Mouse (Mus musculus) layer of hippocampus, adult 18-20 months (tissue): ENCODE measurements around the gene Dgkq. TPM values are rescaled to one million over a fixed set of nuclear protein-coding genes. Genes with fewer than 3 reads are reported as not detected.

ENCODE experiments used
- DNase-seq, 2 experiments: peaks; one replicate each; pipeline ENCODE4 v3.0.0; 2022; ENCODE audit warnings: low spot score in 2 of 2
- total RNA-seq, 2 experiments: library from RNA; stranded (reverse); gene quantifications; 2 replicates each; pipeline ENCODE4 v1.2.3; 2021

Gene Dgkq
- total RNA-seq, 2 experiments from 2014 or later: 45.4 to 46.9 TPM

GRCm38 (mm10) chr5:108621870-108622269 lies 47.6 kb downstream of the Dgkq start:
- peak in 1 of 2 experiments; percentile 41 for DNase-seq

DNA sequence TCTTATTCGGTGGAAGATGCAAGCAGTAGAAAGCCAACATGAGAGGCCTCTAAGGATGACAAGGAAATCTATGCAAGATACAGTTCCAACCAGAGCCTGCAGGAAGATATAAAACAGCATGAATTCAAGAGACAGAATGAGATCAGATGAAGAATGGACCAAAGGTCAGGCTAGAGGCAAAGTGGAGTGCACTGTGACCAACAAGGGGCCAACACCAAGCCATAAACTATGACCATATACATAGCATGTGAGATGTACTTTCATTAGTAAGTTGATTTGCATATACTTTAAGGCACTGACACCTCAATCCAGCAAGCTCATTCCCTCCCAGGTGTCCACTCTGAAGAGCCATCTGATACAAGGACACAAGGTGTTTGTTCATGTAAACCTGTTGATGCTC lies 59.0 kb downstream of the Dgkq start:
- no peak for DNase-seq

GRCm38 (mm10) chr5:108602537-108602936 lies 66.9 kb downstream of the Dgkq start:
- DNase-seq: no peak

- no peak for DNase-seq
Measured at GRCm38 (mm10) chr5:108599923-108600322, 69.5 kb downstream of the Dgkq start.

Other genes starting within 250 kb of the Dgkq start
- gene Atp5k, start 235.2 kb downstream of the Dgkq start, total RNA-seq: 100 to 1,000 TPM; 253 to 278 TPM
- 1 to 10 TPM; 1.2 to 1.6 TPM for gene Mfsd7a, start 220.8 kb downstream of the Dgkq start, total RNA-seq
- 10 to 100 TPM; 45.4 to 47.4 TPM for gene Pcgf3, start 208.4 kb downstream of the Dgkq start, total RNA-seq
- gene Cplx1, start 119.6 kb downstream of the Dgkq start, total RNA-seq: 100 to 1,000 TPM; 575 to 577 TPM
- gene Gak, start 39.9 kb downstream of the Dgkq start, total RNA-seq: 10 to 100 TPM; 89.7 to 93.0 TPM
- gene Tmem175, start 39.9 kb downstream of the Dgkq start, total RNA-seq: 10 to 100 TPM; 38.5 to 41.3 TPM
- 10 to 100 TPM; 15.0 to 16.1 TPM for gene Idua, start 9.3 kb downstream of the Dgkq start, total RNA-seq
- gene Slc26a1, start 5.9 kb upstream of the Dgkq start, total RNA-seq: 1 to 10 TPM in 1 of 2 experiments, under 1 TPM in 1; 0.96 to 1.4 TPM
- gene Fgfrl1, start 22.7 kb upstream of the Dgkq start, total RNA-seq: 10 to 100 TPM; 21.9 to 23.3 TPM
- not detected for gene Rnf212, start 105.3 kb upstream of the Dgkq start, total RNA-seq
- gene Tmed11, start 125.7 kb upstream of the Dgkq start, total RNA-seq: not detected
- not detected for gene Vmn2r8, start 139.2 kb upstream of the Dgkq start, total RNA-seq
- not detected for gene Vmn2r9, start 182.9 kb upstream of the Dgkq start, total RNA-seq